Mouse (Mus musculus) midbrain, embryonic 16.5 days (tissue): ENCODE data around the gene Gm45808. TPM values are rescaled to one million over a fixed set of nuclear protein-coding genes. Genes with fewer than 3 reads are reported as not detected.
"Not testable (repeated sequence)": the region's sequence is repeated elsewhere in the genome, so short reads cannot be mapped to it uniquely, and the experiment has no call there.

ENCODE experiments used
- ATAC-seq: fragments of 200-750 bp; cut with Nextera tagmentation; 2 replicates; pipeline ENCODE4 v1.8.0; 2017; ENCODE audit warnings: moderate TSS enrichment
- H3K27ac ChIP-seq: fragments of 300-500 bp; sonication (generic); 2 replicates; pipeline ENCODE4 v1.5.1; 2014; ENCODE audit warnings: mild to moderate bottlenecking, low read length, mixed read lengths
- H3K27me3 ChIP-seq: fragments of 300-500 bp; sonication (generic); 2 replicates; pipeline ENCODE4 v1.6.1; 2014; ENCODE audit warnings: low read depth, low read length, mixed read lengths; ENCODE audit not compliant: control insufficient read depth, insufficient read depth
- H3K36me3 ChIP-seq: fragments of 300-500 bp; sonication (generic); 2 replicates; pipeline ENCODE4 v1.6.1; 2014; ENCODE audit warnings: mild to moderate bottlenecking, low read length, moderate library complexity, mixed read lengths; ENCODE audit not compliant: control insufficient read depth, insufficient read depth
- H3K4me1 ChIP-seq: fragments of 300-500 bp; sonication (generic); 2 replicates; pipeline ENCODE4 v1.6.1; 2014; ENCODE audit warnings: mild to moderate bottlenecking, low read length, mixed read lengths; ENCODE audit not compliant: control insufficient read depth, insufficient read depth
- H3K4me2 ChIP-seq: fragments of 300-500 bp; sonication (generic); 2 replicates; pipeline ENCODE4 v1.6.1; 2014; ENCODE audit warnings: mild to moderate bottlenecking, low read length, mixed read lengths
- H3K4me3 ChIP-seq: fragments of 300-500 bp; sonication (generic); 2 replicates; pipeline ENCODE4 v1.5.1; 2014; ENCODE audit warnings: low read depth, mild to moderate bottlenecking, low read length, moderate library complexity, mixed read lengths
- H3K9ac ChIP-seq: fragments of 300-500 bp; sonication (generic); 2 replicates; pipeline ENCODE4 v1.6.1; 2014; ENCODE audit warnings: low read depth, low read length, mixed read lengths
- H3K9me3 ChIP-seq: fragments of 300-500 bp; sonication (generic); replicated peaks from 2 replicates; pipeline ENCODE4 v1.6.1; 2014; ENCODE audit warnings: mild to moderate bottlenecking, low read length, mixed read lengths; ENCODE audit not compliant: control insufficient read depth, poor library complexity, severe bottlenecking
- WGBS: fragments of 180-500 bp; shearing (Covaris S2); extraction: QIAGEN DNeasy Blood & Tissue Kit; methylation state at CpG from one replicate; pipeline ENCODE4 v1.1.7; 2014; 5-methylcytosine and 5-hydroxymethylcytosine counted together
- polyA plus RNA-seq: library from polyadenylated mRNA; unstranded; fragments of >200 nt; fragmentation: Nextera tagmentation; extraction: Ambion mirVana; gene quantifications from 2 replicates; pipeline ENCODE4 v1.2.1, GENCODE M21; 2015

Gm45808 gene
- polyA plus RNA-seq, 1 experiment from 2014 or later: not detected

DNA sequence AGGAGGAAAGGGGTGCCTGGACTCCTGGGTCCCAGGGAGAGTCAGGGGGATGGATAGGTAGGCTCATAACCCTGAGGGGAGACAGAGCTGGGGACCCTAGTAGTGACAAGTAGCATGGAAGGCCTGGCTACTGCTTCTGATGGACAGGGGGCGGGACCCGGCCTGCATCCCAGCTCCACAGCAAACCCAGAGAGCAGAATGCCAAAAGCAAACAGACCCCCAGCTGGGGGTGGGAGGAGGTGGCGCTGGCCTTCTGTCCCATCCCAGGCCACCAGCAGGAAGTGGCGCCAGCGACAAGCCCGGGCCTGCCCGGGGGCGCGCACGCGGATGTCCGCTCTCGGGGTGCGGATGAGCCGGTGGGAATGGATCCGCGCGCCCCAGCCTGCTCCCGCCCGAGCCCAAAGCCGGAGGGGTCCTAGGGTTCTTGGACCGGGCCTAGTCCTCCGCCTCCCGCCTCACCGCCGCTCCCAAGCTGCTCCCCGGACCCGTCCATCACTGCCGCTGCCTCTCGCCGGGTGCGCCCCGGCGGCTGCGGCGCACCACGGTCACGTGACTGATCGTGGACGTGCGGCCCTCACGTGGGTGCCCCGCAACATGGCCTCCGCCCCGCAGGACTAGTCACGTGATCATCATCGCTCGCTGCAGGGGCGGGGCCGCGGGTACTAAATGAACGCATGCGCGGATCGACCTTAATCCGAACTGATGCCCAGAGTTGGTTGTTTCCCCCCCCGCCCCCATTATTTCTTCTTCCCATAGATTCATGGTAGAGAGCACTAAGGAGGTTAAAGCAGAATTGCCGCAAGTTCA, 20.1 kb downstream of the Gm45808 start, which contains the start of gene Bax:
TSS of gene Bax (minus strand) at position 616 of the 807 bp plus-strand sequence.
- Histone ChIP-seq H3K36me3 (peaks cover 18% of the 10 kb centered on the region), H3K4me2 (peak within 1 kb of the TSS; percentile 96), H3K9ac (peak within 1 kb of the TSS; percentile 91), H3K4me3 (peak within 1 kb of the TSS; percentile 92), H3K9me3 (no peaks in the 10 kb centered on the region), H3K4me1 (peaks cover 22% of the 10 kb centered on the region), H3K27me3 (no peaks in the 10 kb centered on the region), H3K27ac (peak within 1 kb of the TSS; percentile 78)
- ATAC-seq: peak; percentile 75
- WGBS: under 1% methylated on average over 55 of the region's 58 CpGs

- Histone ChIP-seq H3K4me2 (peak overlapping the region; percentile 96), H3K27me3 (no peaks in the 10 kb centered on the region), H3K27ac (no peak overlapping the region), H3K4me3 (peak overlapping the region; percentile 92), H3K36me3 (peaks cover 18% of the 10 kb centered on the region), H3K9me3 (no peaks in the 10 kb centered on the region), H3K9ac (peak overlapping the region; percentile 91), H3K4me1 (peaks cover 27% of the 10 kb centered on the region)
- ATAC-seq: peak; percentile 2; the same call in 1 of the 2 replicates
- 82% methylated on average over 9 of the region's 9 CpGs for WGBS
These were observed 21.1 kb downstream of the Gm45808 start for GRCm38 (mm10) chr7:45465549-45465948.

DNA sequence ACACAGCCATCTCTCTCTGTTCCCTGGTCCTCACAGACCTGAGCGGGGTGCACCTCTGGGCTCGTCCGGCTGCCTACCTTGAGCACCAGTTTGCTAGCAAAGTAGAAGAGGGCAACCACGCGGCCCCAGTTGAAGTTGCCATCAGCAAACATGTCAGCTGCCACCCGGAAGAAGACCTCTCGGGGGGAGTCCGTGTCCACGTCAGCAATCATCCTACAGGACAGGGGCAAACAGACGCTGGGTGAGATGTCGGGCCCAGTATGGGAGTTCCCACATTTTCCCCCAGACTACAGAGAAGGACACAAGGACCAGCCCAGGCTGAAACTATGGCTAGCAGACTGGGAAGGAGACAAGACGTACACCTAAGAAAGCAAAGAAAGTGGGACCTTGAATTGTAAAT, 21.5 kb downstream of the Gm45808 start:
- H3K27me3 ChIP-seq: no peaks in the 10 kb centered on the region
- H3K9ac ChIP-seq: no peak overlapping the region
- H3K9me3 ChIP-seq: no peaks in the 10 kb centered on the region
- H3K4me3 ChIP-seq: no peak overlapping the region
- H3K4me1 ChIP-seq: peaks cover 32% of the 10 kb centered on the region
- peak overlapping the region; percentile 96; the same call in 1 of the 2 replicates for H3K4me2 ChIP-seq
- H3K36me3 ChIP-seq: peaks cover 18% of the 10 kb centered on the region
- WGBS: 97% methylated on average over 12 of the region's 12 CpGs
- H3K27ac ChIP-seq: no peak overlapping the region
- ATAC-seq: no peak

GRCm38 (mm10) chr7:45463987-45464778, 22.4 kb downstream of the Gm45808 start:
- no peaks in the 10 kb centered on the region for H3K9me3 ChIP-seq
- H3K4me1 ChIP-seq: peaks cover 33% of the 10 kb centered on the region
- 96% methylated on average over 7 of the region's 7 CpGs for WGBS
- H3K4me2 ChIP-seq: no peak overlapping the region
- no peak overlapping the region for H3K9ac ChIP-seq
- no peaks in the 10 kb centered on the region for H3K27me3 ChIP-seq
- H3K27ac ChIP-seq: no peak overlapping the region
- peaks cover 18% of the 10 kb centered on the region for H3K36me3 ChIP-seq
- no peak overlapping the region for H3K4me3 ChIP-seq
- ATAC-seq: no peak

DNA sequence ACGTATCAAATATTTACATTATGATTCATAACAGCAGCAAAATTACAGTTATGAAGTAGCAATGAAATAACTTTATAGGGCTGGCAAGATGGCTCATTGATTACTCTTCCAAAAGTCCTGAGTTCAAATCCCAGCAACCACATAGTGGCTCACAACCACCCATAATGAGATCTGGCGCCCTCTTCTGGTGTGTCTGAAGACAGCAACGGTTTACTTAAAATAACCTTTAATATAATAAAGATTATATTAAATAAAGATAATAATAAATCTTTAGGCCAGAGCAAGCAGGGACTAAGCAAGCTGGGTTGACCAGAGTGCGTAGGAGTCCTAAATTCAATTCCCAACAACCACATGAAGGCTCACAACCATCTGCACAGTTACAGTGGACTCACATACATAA, 23.7 kb downstream of the Gm45808 start:
- H3K9me3 ChIP-seq, ATAC-seq, H3K4me3 ChIP-seq, H3K27ac ChIP-seq, H3K4me2 ChIP-seq, H3K27me3 ChIP-seq, H3K9ac ChIP-seq: not testable (repeated sequence)
- WGBS: 78% methylated on average over 4 of the region's 4 CpGs
- peaks cover 23% of the 10 kb centered on the region for H3K36me3 ChIP-seq
- peaks cover 37% of the 10 kb centered on the region for H3K4me1 ChIP-seq

DNA sequence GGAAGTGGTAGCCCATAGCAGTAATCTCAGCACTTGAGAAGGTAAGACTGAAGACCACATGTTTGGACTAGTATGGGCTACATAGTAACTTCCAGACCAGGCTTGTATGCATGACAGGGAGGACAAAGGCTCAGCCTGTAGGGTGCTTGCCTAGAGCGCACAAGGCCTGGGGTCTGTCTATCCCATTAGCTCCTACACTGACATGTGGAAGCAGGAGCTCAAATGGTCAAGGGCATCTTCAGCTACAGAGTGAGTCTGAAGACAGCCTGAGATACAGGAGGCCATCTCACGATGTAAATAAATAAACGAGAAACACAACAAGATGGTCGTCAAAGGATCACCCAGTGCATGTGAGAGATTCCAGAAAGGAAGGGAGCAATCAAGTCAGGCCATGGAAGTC, 24.3 kb downstream of the Gm45808 start:
- H3K9me3 ChIP-seq: no peaks in the 10 kb centered on the region
- peaks cover 28% of the 10 kb centered on the region for H3K36me3 ChIP-seq
- H3K4me2 ChIP-seq: no peak overlapping the region
- WGBS: 86% methylated on average over 4 of the region's 4 CpGs
- H3K4me1 ChIP-seq: peaks cover 41% of the 10 kb centered on the region
- H3K27me3 ChIP-seq: no peaks in the 10 kb centered on the region
- H3K9ac ChIP-seq: no peak overlapping the region
- no peak overlapping the region for H3K4me3 ChIP-seq
- H3K27ac ChIP-seq: no peak overlapping the region
- no peak for ATAC-seq

DNA sequence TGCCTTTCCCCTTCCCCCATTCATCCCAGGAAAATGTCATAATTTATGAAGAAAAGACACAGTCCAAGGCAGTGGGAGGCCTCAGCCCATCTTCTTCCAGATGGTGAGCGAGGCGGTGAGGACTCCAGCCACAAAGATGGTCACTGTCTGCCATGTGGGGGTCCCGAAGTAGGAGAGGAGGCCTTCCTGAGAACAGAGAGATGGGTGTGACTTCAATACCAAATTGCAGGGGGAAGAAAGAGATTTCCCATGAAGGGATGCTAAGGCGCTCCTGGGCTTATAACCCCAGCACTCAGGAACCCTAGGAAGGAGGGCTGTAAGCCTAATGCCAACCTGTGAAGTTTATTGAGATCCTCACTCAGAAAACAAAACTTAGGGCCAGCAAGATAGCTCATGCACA, 24.8 kb downstream of the Gm45808 start:
- H3K4me3 ChIP-seq: no peak overlapping the region
- WGBS: 93% methylated on average over 4 of the region's 4 CpGs
- no peak overlapping the region for H3K27ac ChIP-seq
- peaks cover 32% of the 10 kb centered on the region for H3K36me3 ChIP-seq
- no peak overlapping the region for H3K4me2 ChIP-seq
- H3K4me1 ChIP-seq: peaks cover 43% of the 10 kb centered on the region
- no peaks in the 10 kb centered on the region for H3K27me3 ChIP-seq
- no peaks in the 10 kb centered on the region for H3K9me3 ChIP-seq
- no peak for ATAC-seq
- H3K9ac ChIP-seq: no peak overlapping the region

DNA sequence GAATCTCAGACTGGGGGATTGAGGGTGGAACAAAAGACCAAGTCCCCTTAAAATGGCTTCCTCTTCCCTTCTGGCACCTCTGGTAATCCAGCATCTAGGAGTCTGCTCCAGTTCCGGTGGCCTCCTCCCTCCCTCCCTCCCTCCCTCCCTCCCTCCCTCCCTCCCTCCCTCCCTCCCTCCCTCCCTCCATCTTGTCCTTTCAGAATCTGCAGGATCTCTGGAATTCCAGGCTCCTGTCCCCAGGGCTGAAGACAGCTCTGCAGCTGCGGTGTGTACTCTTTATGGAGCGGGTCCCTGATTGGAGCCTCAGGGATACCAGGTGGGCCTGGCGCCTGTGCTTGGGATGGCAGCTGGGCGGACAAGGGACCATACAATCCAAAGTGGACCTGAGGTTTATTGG, 25.3 kb downstream of the Gm45808 start:
- peaks cover 45% of the 10 kb centered on the region for H3K4me1 ChIP-seq
- no peak overlapping the region for H3K9ac ChIP-seq
- no peak for ATAC-seq
- no peaks in the 10 kb centered on the region for H3K9me3 ChIP-seq
- WGBS: 72% methylated on average over 4 of the region's 5 CpGs
- no peak overlapping the region for H3K4me3 ChIP-seq
- no peak overlapping the region for H3K4me2 ChIP-seq
- H3K27me3 ChIP-seq: no peaks in the 10 kb centered on the region
- no peak overlapping the region for H3K27ac ChIP-seq
- peaks cover 32% of the 10 kb centered on the region for H3K36me3 ChIP-seq

- Histone ChIP-seq H3K4me1 (peaks cover 43% of the 10 kb centered on the region), H3K27me3 (no peaks in the 10 kb centered on the region), H3K4me3 (no peak overlapping the region), H3K27ac (peak overlapping the region; percentile 86; the same call in 1 of the 2 replicates), H3K4me2 (no peak overlapping the region), H3K36me3 (peaks cover 32% of the 10 kb centered on the region), H3K9me3 (no peaks in the 10 kb centered on the region), H3K9ac (peak overlapping the region; percentile 13; the same call in 1 of the 2 replicates)
- ATAC-seq: no peak
- whole genome bisulfite sequencing: 46% methylated on average over 13 of the region's 13 CpGs
These were observed 25.7 kb downstream of the Gm45808 start for GRCm38 (mm10) chr7:45460860-45461314.
